Mouse (Mus musculus) myocyte (in vitro differentiated cells): ENCODE results near the gene Zfp398. TPM values are rescaled to one million over a fixed set of nuclear protein-coding genes. Genes with fewer than 3 reads are reported as not detected.

Source experiments
- H3K27me3 ChIP-seq: one replicate; pipeline ENCODE4 v1.6.1; 2011; ENCODE audit not compliant: control insufficient read depth, insufficient read depth, insufficient read length
- H3K36me3 ChIP-seq: one replicate; pipeline ENCODE4 v1.6.1; 2011; ENCODE audit not compliant: control insufficient read depth, insufficient read depth
- H3K4me2 ChIP-seq: one replicate; pipeline ENCODE4 v1.6.1; 2011; ENCODE audit warnings: low read depth, control low read depth
- H3K4me3 ChIP-seq: one replicate; pipeline ENCODE4 v1.5.1; 2011; ENCODE audit warnings: mild to moderate bottlenecking, control low read depth, moderate library complexity
- H3K79me2 ChIP-seq: one replicate; pipeline ENCODE4 v1.6.1; 2011; ENCODE audit not compliant: control insufficient read depth, insufficient read depth
- H3ac ChIP-seq: one replicate; pipeline ENCODE4 v1.6.1; 2011; ENCODE audit not compliant: control insufficient read depth, insufficient read length
- CEBPB ChIP-seq: IDR thresholded peaks from 2 replicates; pipeline ENCODE4 v1.6.1; 2011; ENCODE audit warnings: mild to moderate bottlenecking, moderate library complexity; ENCODE audit not compliant: poor library complexity, insufficient read depth, severe bottlenecking
- E2F4 ChIP-seq: IDR thresholded peaks from one replicate; pipeline ENCODE4 v1.6.1; 2011; ENCODE audit warnings: mild to moderate bottlenecking, control low read depth, moderate library complexity; ENCODE audit not compliant: insufficient read depth
- MAX ChIP-seq: IDR thresholded peaks from one replicate; pipeline ENCODE4 v1.6.1; 2011; ENCODE audit warnings: low read depth, mild to moderate bottlenecking, control low read depth
- MYOD1 ChIP-seq, 3 experiments: IDR thresholded peaks; one replicate each; pipeline ENCODE4 v1.6.1; 2011; ENCODE audit warnings: control low read depth in 2 of 3, low read depth in 2 of 3, mild to moderate bottlenecking in 2 of 3, moderate library complexity in 1 of 3; ENCODE audit not compliant: insufficient read length in 2 of 3, control insufficient read depth in 1 of 3
- MYOG ChIP-seq, 3 experiments: IDR thresholded peaks; one replicate each; pipeline ENCODE4 v1.6.1; 2011; ENCODE audit warnings: control low read depth in 2 of 3, low read depth in 2 of 3, mild to moderate bottlenecking in 2 of 3; ENCODE audit not compliant: insufficient read length in 2 of 3, control insufficient read depth in 1 of 3, insufficient read depth in 1 of 3
- POLR2A ChIP-seq: IDR thresholded peaks from one replicate; pipeline ENCODE4 v1.6.1; 2011; ENCODE audit warnings: low read depth, mild to moderate bottlenecking, control low read depth, moderate library complexity; ENCODE audit not compliant: insufficient read length
- POLR2AphosphoS2 ChIP-seq: IDR thresholded peaks from one replicate; pipeline ENCODE4 v1.6.1; 2011; ENCODE audit warnings: low read depth, control low read depth; ENCODE audit not compliant: insufficient read length
- REST ChIP-seq: IDR thresholded peaks from one replicate; pipeline ENCODE4 v1.6.1; 2011; ENCODE audit warnings: mild to moderate bottlenecking, control low read depth, moderate library complexity; ENCODE audit not compliant: insufficient read depth, insufficient read length
- SRF ChIP-seq: IDR thresholded peaks from one replicate; pipeline ENCODE4 v1.6.1; 2011; ENCODE audit warnings: low read depth; ENCODE audit not compliant: control insufficient read depth, insufficient read length
- TCF12 ChIP-seq: IDR thresholded peaks from one replicate; pipeline ENCODE4 v1.6.1; 2011; ENCODE audit warnings: mild to moderate bottlenecking, control low read depth; ENCODE audit not compliant: poor library complexity, insufficient read depth, severe bottlenecking
- TCF3 ChIP-seq: IDR thresholded peaks from one replicate; pipeline ENCODE4 v1.6.1; 2011; ENCODE audit warnings: low read depth, control low read depth; ENCODE audit not compliant: insufficient read length
- USF1 ChIP-seq: IDR thresholded peaks from one replicate; pipeline ENCODE4 v1.6.1; 2011; ENCODE audit warnings: low read depth, mild to moderate bottlenecking, control low read depth, moderate library complexity
- polyA plus RNA-seq: library from polyadenylated mRNA; unstranded; fragments of >200 nt; fragmentation: generic; extraction: Trizol; gene quantifications from one replicate; pipeline ENCODE4 v1.2.1, GENCODE M21; 2012; ENCODE audit warnings: missing spikeins

Zfp398 gene
- polyA plus RNA-seq, 1 experiment, result 2.2 TPM

- peak overlapping the region; percentile 18 for H3ac ChIP-seq
- H3K27me3 ChIP-seq, result no peaks in the 10 kb centered on the region
- TF ChIP-seq POLR2A (no peak), CEBPB (no peak), REST (no peak), POLR2AphosphoS2 (no peak), MYOD1 (IDR thresholded peaks at IDR 0.05; ENCODE audit: control insufficient read depth in 1 of 3, insufficient read length in 2 of 3, low read depth in 2 of 3) (no peak), MAX (no peak), TCF12 (no peak), USF1 (no peak), TCF3 (no peak), E2F4 (no peak), MYOG (IDR thresholded peaks at IDR 0.05; ENCODE audit: control insufficient read depth in 1 of 3, insufficient read depth in 1 of 3, insufficient read length in 2 of 3, low read depth in 2 of 3) (no peak), SRF (no peak)
- H3K4me3 ChIP-seq, result peak overlapping the region; percentile 85
- peak overlapping the region; percentile 87 for H3K4me2 ChIP-seq
- H3K79me2 ChIP-seq, result peaks cover 48% of the 10 kb centered on the region
- no peaks in the 10 kb centered on the region for H3K36me3 ChIP-seq
Observed at GRCm38 (mm10) chr6:47812271-47812915, 23.1 kb upstream of the Zfp398 start.

DNA sequence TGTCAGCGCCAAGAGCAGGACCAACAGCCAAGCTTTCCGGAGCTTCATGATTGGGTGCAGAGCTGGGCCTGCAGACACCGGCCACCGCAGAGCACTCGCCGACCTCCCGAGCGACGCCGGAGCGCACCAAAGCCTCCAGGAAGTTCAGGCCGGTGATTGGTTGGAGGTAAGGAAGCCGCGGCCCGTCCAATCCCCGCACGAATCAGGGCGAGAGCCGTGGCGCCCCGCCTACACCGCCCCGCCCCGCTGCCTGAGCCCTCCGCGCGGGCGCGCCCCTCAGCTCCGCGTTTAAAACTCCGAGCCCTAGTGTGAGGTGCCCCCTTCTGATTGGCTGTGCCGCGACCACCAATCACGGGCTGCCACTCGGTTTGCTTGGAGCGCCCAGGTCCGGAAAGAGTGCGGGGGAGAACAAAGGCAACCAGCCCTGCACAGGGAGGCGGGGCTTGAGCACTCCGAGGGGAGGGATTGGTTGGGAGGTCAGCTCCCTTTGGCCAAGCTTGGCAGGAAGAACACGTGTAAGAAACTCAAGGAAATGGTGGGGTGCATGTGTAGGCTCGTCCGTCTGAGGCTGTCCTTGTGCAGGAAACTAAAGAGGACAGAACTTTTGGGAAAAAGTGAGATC, 22.1 kb upstream of the Zfp398 start, which contains the start of gene Pdia4:
Pdia4 (minus strand) TSS at position 174 of the 622 bp plus-strand sequence.
- Histone ChIP-seq H3K79me2 (peaks cover 39% of the 10 kb centered on the region), H3K36me3 (no peaks in the 10 kb centered on the region), H3K4me3 (peak within 1 kb of the TSS; percentile 85), H3K4me2 (peak within 1 kb of the TSS; percentile 92), H3ac (peak within 1 kb of the TSS; percentile 18), H3K27me3 (no peaks in the 10 kb centered on the region)
- TF ChIP-seq MAX (peak; percentile 20), TCF3 (no peak), CEBPB (no peak), USF1 (peak; percentile 34), REST (no peak), E2F4 (peak; percentile 68), TCF12 (no peak), MYOG (IDR thresholded peaks at IDR 0.05; ENCODE audit: control insufficient read depth in 1 of 3, insufficient read depth in 1 of 3, insufficient read length in 2 of 3, low read depth in 2 of 3) (peak in 1 of 3 experiments; percentile 44), SRF (no peak), MYOD1 (IDR thresholded peaks at IDR 0.05; ENCODE audit: control insufficient read depth in 1 of 3, insufficient read length in 2 of 3, low read depth in 2 of 3) (no peak), POLR2AphosphoS2 (peak; percentile 87), POLR2A (peak; percentile 91)

- Histone ChIP-seq H3K27me3 (no peaks in the 10 kb centered on the region), H3K4me2 (no peak overlapping the region), H3K79me2 (peaks cover 14% of the 10 kb centered on the region), H3K4me3 (no peak overlapping the region), H3K36me3 (no peaks in the 10 kb centered on the region), H3ac (no peak overlapping the region)
- no peak for TF ChIP-seq MYOD1 (IDR thresholded peaks at IDR 0.05; ENCODE audit: control insufficient read depth in 1 of 3, insufficient read length in 2 of 3, low read depth in 2 of 3)
- TF ChIP-seq REST, result no peak
- TF ChIP-seq POLR2A, result no peak
- no peak for TF ChIP-seq CEBPB
Observed at GRCm38 (mm10) chr6:47816151-47816550, 19.3 kb upstream of the Zfp398 start.

DNA sequence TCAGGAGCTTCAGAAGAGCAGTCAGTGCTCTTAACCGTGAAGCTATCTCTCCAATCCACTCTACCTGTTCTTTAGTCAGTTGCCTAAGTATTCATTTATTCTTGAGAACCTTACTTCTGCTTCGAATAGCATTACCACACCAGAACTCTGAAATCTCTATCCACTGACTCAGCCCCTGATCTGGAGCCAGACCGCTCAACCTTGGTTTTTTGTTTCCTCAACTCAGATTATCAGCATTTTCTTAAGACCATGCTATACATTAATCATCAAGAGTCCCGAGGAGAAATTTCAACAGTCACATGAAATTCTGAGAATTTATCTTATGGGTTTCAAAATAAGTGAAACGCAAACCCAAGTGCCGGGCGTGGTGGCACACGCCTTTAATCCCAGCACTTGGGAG, 16.7 kb upstream of the Zfp398 start:
- Histone ChIP-seq H3K4me3 (no peak overlapping the region), H3K27me3 (no peaks in the 10 kb centered on the region), H3K79me2 (no peaks in the 10 kb centered on the region), H3ac (no peak overlapping the region), H3K4me2 (no peak overlapping the region), H3K36me3 (no peaks in the 10 kb centered on the region)
- TF ChIP-seq TCF12, result no peak
- TF ChIP-seq E2F4, result no peak
- no peak for TF ChIP-seq MYOG (IDR thresholded peaks at IDR 0.05; ENCODE audit: control insufficient read depth in 1 of 3, insufficient read depth in 1 of 3, insufficient read length in 2 of 3, low read depth in 2 of 3)
- TF ChIP-seq MAX, result no peak
- TF ChIP-seq POLR2A, result no peak
- TF ChIP-seq CEBPB, result no peak
- no peak for TF ChIP-seq TCF3
- TF ChIP-seq MYOD1 (IDR thresholded peaks at IDR 0.05; ENCODE audit: control insufficient read depth in 1 of 3, insufficient read length in 2 of 3, low read depth in 2 of 3), result no peak
- TF ChIP-seq USF1, result no peak
